Mouse (Mus musculus) embryonic fibroblast, embryonic 13.5 days (primary cell): ENCODE results near the gene Prkch.

Experiments
- CTCF ChIP-seq: IDR thresholded peaks from 2 replicates; pipeline ENCODE4 v1.5.1; 2011; ENCODE audit warnings: mild to moderate bottlenecking, control low read depth, low read length, moderate library complexity, borderline replicate concordance; ENCODE audit not compliant: insufficient read depth
- POLR2A ChIP-seq: IDR thresholded peaks from 2 replicates; pipeline ENCODE4 v1.6.1; 2011; ENCODE audit warnings: low read depth, mild to moderate bottlenecking, control low read depth, low read length, moderate library complexity

DNA sequence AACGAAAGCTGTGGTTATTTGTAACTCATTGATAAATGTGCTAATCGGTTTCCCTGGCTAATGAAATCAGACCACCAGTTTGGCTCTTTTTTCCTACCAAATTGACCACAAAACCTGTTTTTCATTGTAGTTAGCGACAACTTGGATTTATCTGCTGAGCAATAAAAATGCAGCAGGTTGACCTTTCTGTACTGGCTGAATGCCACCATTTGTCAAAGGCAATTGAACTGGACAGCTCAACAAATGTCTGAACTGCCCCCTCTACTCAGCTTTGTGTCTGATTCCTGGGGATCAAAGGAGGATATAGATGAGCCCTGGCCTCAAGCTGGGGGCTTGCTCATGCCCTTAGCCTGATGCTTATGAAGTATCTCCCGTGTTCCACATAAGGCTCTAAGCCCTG is 146.0 kb downstream of the Prkch start:
- TF ChIP-seq POLR2A (no peak), CTCF (no peak)
